In genomic region chr2:131496125-131496820, GRCm38 (mm10) we compare ENCODE assay signal across 1 mouse cellular context.
A peak's percentile ranks its signal among the peaks of the same experiment; 100 is the strongest.
TF ChIP-seq lines count a peak whose summit lies in the region.

No protein-coding gene starts in this region.

TF ChIP-seq in MEL, 35 proteins besides CTCF, POLR2A, EP300 and RAD21 (continued from another document):
- TF ChIP-seq GATA1 (IDR thresholded peaks at IDR 0.05; ENCODE audit: low read depth, low read length): 0 out of 2 replicates have a peak, but pooled peaks have one; percentile 17
